ENCODE assay signal across 20 mouse cellular contexts in genomic region chr8:53600025-53600811, GRCm38 (mm10). TPM values are rescaled to one million over a fixed set of nuclear protein-coding genes. Genes with fewer than 3 reads are reported as not detected.
DNase-seq lines count a peak whose midpoint lies in the region; ATAC-seq and TF ChIP-seq lines count a peak whose summit lies in the region.
"Had no signal": no experiment of that assay in that cellular context is flagged by ENCODE, and none has a peak within 500 bp of the region (broad histone marks: within the 10 kb centered on the region; RNA-seq: fewer than 3 reads in every experiment).

No protein-coding gene starts in this region.

- no peak for DNase-seq in midbrain, embryonic 11.5 days (ENCODE audit: low spot score, missing footprints)
- no peak for DNase-seq in midbrain, embryonic 10.5 days (ENCODE audit: low spot score)
- peak; percentile 45 for DNase-seq in forebrain, postnatal 0 days
- DNase-seq in telencephalon, adult 2 months (ENCODE audit: low read depth, low spot score), result peak; percentile 9
- no peak for DNase-seq in heart, adult 9 months (ENCODE audit: low spot score in 2 of 2)
- DNase-seq in T-cell, adult 2 months (ENCODE audit: low spot score), result no peak
- DNase-seq: B cell, adult 2 months; cerebellum, adult 11 months; gastrocnemius, postnatal 10 days; heart, postnatal 10 days; kidney, postnatal 25 days; layer of hippocampus, postnatal 36 days; thymus, postnatal 25 days had no signal

- ATAC-seq in midbrain, embryonic 11.5 days (ENCODE audit: low FRiP score), result peak; percentile 59
- peak; percentile 91 for ATAC-seq in forebrain, postnatal 0 days
- ATAC-seq in midbrain, embryonic 13.5 days, result peak; percentile 85
- ATAC-seq: intestine, embryonic 16.5 days; liver, embryonic 12.5 days; Patski had no signal

- no peak overlapping the region for H3K4me3 ChIP-seq in midbrain, embryonic 11.5 days (ENCODE audit: low read depth, low read length)
- no peak overlapping the region for H3K4me3 ChIP-seq in midbrain, embryonic 10.5 days
- no peak overlapping the region for H3K4me3 ChIP-seq in forebrain, postnatal 0 days (ENCODE audit: low read depth, low read length)
- H3K4me3 ChIP-seq in midbrain, embryonic 13.5 days (replicated peaks), result no peak overlapping the region
- H3K4me3 ChIP-seq: limb, embryonic 10.5 days; liver, embryonic 12.5 days; megakaryocyte, embryonic 14.5 days had no signal

- 77% methylated on average over 11 of the region's 11 CpGs for WGBS in midbrain, embryonic 11.5 days
- 86% methylated on average over 11 of the region's 11 CpGs for WGBS in midbrain, embryonic 10.5 days
- 33% methylated on average over 11 of the region's 11 CpGs for WGBS in forebrain, postnatal 0 days
- 51% methylated on average over 11 of the region's 11 CpGs for WGBS in midbrain, embryonic 13.5 days

- H3K4me2 ChIP-seq in midbrain, embryonic 11.5 days, result no peak overlapping the region
- H3K4me2 ChIP-seq in forebrain, postnatal 0 days (ENCODE audit: low read depth), result no peak overlapping the region
- H3K4me2 ChIP-seq in midbrain, embryonic 13.5 days (replicated peaks), result peak overlapping the region; percentile 19; the same call in 1 of the 2 replicates
- H3K4me2 ChIP-seq: liver, embryonic 12.5 days had no signal

- TF ChIP-seq CTCF in forebrain, postnatal 0 days (IDR thresholded peaks at IDR 0.05; ENCODE audit: low read depth), result no peak

- no peaks in the 10 kb centered on the region for H3K4me1 ChIP-seq in midbrain, embryonic 11.5 days (ENCODE audit: control insufficient read depth, insufficient read depth, low read length)
- H3K4me1 ChIP-seq in midbrain, embryonic 10.5 days, result no peaks in the 10 kb centered on the region
- no peaks in the 10 kb centered on the region; the same call in 1 of the 2 replicates for H3K4me1 ChIP-seq in forebrain, postnatal 0 days (ENCODE audit: insufficient read depth)
- peaks cover 8% of the 10 kb centered on the region for H3K4me1 ChIP-seq in midbrain, embryonic 13.5 days (replicated peaks)
- H3K4me1 ChIP-seq: limb, embryonic 10.5 days; liver, embryonic 12.5 days had no signal

- H3K9ac ChIP-seq in midbrain, embryonic 11.5 days (ENCODE audit: low read length), result no peak overlapping the region
- no peak overlapping the region; the same call in 1 of the 2 replicates for H3K9ac ChIP-seq in forebrain, postnatal 0 days
- H3K9ac ChIP-seq in midbrain, embryonic 13.5 days (replicated peaks), result no peak overlapping the region
- H3K9ac ChIP-seq: liver, embryonic 12.5 days had no signal

- peaks cover 5% of the 10 kb centered on the region; the same call in 1 of the 2 replicates for H3K36me3 ChIP-seq in midbrain, embryonic 11.5 days (ENCODE audit: control insufficient read depth, insufficient read depth, low read length)
- H3K36me3 ChIP-seq in midbrain, embryonic 10.5 days, result peaks cover 38% of the 10 kb centered on the region
- no peaks in the 10 kb centered on the region for H3K36me3 ChIP-seq in forebrain, postnatal 0 days (ENCODE audit: insufficient read depth)
- 0 out of 2 replicates have a peak, but pooled peaks cover 4% of the 10 kb centered on the region for H3K36me3 ChIP-seq in midbrain, embryonic 13.5 days

- H3K9me3 ChIP-seq in midbrain, embryonic 11.5 days (ENCODE audit: control insufficient read depth, low read length), result no peaks in the 10 kb centered on the region; the same call in 1 of the 2 replicates
- H3K9me3 ChIP-seq in midbrain, embryonic 10.5 days (replicated peaks), result no peaks in the 10 kb centered on the region
- H3K9me3 ChIP-seq in forebrain, postnatal 0 days (ENCODE audit: low read length), result no peaks in the 10 kb centered on the region
- H3K9me3 ChIP-seq in midbrain, embryonic 13.5 days, result no peaks in the 10 kb centered on the region
- H3K9me3 ChIP-seq: limb, embryonic 10.5 days; liver, embryonic 12.5 days; megakaryocyte, embryonic 14.5 days had no signal

- H3K27me3 ChIP-seq in midbrain, embryonic 11.5 days (ENCODE audit: control insufficient read depth, insufficient read depth, low read length), result no peaks in the 10 kb centered on the region
- no peaks in the 10 kb centered on the region for H3K27me3 ChIP-seq in midbrain, embryonic 10.5 days (ENCODE audit: low read depth, poor library complexity, severe bottlenecking)
- no peaks in the 10 kb centered on the region for H3K27me3 ChIP-seq in forebrain, postnatal 0 days (ENCODE audit: insufficient read depth, low read length)
- no peaks in the 10 kb centered on the region for H3K27me3 ChIP-seq in midbrain, embryonic 13.5 days
- H3K27me3 ChIP-seq: liver, embryonic 12.5 days; megakaryocyte, embryonic 14.5 days; Patski had no signal

- no peak overlapping the region for H3K27ac ChIP-seq in midbrain, embryonic 11.5 days (ENCODE audit: low read depth, low read length)
- no peak overlapping the region; the same call in 1 of the 2 replicates for H3K27ac ChIP-seq in midbrain, embryonic 10.5 days (replicated peaks)
- H3K27ac ChIP-seq in forebrain, postnatal 0 days (ENCODE audit: low read depth, low read length), result peak overlapping the region; percentile 57
- H3K27ac ChIP-seq in midbrain, embryonic 13.5 days, result peak overlapping the region; percentile 80
- H3K27ac ChIP-seq: limb, embryonic 10.5 days; liver, embryonic 12.5 days; stomach, postnatal 0 days had no signal

RNA-seq across cellular contexts. Expression of gene Neil3, which starts 38.6 kb away (rescaled TPM):
- polyA plus RNA-seq in midbrain, embryonic 11.5 days (2014; fragmentation: Nextera tagmentation; extraction: Ambion mirVana), result 25.5 and 27.5 TPM in 2 replicates
- 28.7 and 34.0 TPM in 2 replicates for polyA plus RNA-seq in midbrain, embryonic 10.5 days (2016; fragmentation: Nextera tagmentation; extraction: Ambion mirVana)
- 1.8 and 2.4 TPM in 2 replicates for total RNA-seq in forebrain, postnatal 0 days (2014; rRNA removed)
- 3.3 and 4.5 TPM in 2 replicates for polyA plus RNA-seq in forebrain, postnatal 0 days (2015; fragmentation: Nextera tagmentation; extraction: Ambion mirVana)
- polyA plus RNA-seq in midbrain, embryonic 13.5 days (2015; fragmentation: Nextera tagmentation; extraction: Ambion mirVana), result 12.8 and 16.3 TPM in 2 replicates

Comparison
In these comparisons a context has a peak if more than half of its experiments do, and no peak if none do; other contexts are left out.
1. H3K27ac ChIP-seq: peak in forebrain, postnatal 0 days (single experiment) and midbrain, embryonic 13.5 days (single experiment); none in midbrain, embryonic 11.5 days (single experiment) and midbrain, embryonic 10.5 days (single experiment).
2. DNase-seq: peak in forebrain, postnatal 0 days (single experiment) and telencephalon, adult 2 months (single experiment); none in midbrain, embryonic 11.5 days (single experiment), midbrain, embryonic 10.5 days (single experiment), heart, adult 9 months (0 of 2) and T-cell, adult 2 months (single experiment).
3. Peak in every context shown above with its lines, with median percentiles within 50 percentile points of each other: ATAC-seq.